Mouse (Mus musculus): ENCODE data around the gene Tacc3. TPM values are rescaled to one million over a fixed set of nuclear protein-coding genes. Genes with fewer than 3 reads are reported as not detected.

Tacc3 gene
- polyA plus RNA-seq (2015; fragmentation: Illumina TruSeq; extraction: RNeasy Lipid Tissue Mini Kit (QIAGEN cat#74804); ENCODE audit: insufficient read depth, low read depth, low replicate concordance): 0.50 TPM

DNA sequence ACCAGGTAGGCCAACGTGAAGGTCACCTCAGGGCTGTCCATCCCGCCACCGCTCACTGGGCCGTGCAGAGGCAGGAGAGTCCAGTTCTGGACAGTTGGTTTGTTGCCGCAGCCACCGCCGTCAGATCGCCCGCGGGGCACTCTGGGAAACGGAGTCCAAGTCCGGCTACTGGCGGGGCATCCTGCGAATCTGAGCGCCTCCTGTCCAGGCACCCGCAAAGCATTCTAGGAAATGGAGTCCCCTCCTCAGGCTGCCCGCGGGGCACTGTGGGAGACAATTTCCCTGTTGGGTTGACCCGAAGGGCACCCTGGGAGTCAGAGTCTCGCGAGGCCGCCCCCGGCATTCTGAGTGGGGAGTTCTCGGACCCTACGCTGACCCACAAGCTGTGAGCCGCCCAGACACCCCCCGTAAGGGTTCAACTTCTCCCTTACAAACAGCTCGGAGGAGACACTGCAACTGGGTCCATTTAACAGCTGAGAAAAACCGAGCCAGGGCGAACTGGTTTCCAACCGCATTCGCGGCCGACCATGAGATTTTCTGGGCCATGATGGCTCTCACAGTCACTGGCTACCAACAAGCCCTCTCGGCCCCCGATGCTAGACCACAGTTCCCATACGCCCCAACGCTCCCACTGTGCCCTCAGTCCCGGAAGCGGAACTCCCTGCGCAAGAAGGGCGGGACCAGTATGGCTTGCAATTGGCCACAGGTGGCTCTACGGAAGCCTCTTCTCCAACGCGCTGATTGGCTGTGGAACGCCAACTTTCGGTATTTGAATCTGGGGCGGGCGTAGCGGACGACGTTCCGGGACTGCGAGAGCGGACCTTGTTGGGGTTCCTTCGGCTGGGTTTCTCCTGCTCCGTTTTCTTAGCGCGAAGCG is at the start of gene Tacc3, which contains the start of gene Tmem129:
Tacc3 (plus strand) TSS at position 342 of the 877 bp plus-strand sequence.
Tmem129 (minus strand) TSS at position 630 of the 877 bp plus-strand sequence.

GRCm38 (mm10) chr5:33629301-33629987 is 28.5 kb upstream of the Tacc3 start, which contains the start of the genes Fam53a and Gm9903:
TSS of gene Fam53a (minus strand) at chr5:33629635.
TSS of gene Gm9903 (plus strand) at chr5:33629925.

DNA sequence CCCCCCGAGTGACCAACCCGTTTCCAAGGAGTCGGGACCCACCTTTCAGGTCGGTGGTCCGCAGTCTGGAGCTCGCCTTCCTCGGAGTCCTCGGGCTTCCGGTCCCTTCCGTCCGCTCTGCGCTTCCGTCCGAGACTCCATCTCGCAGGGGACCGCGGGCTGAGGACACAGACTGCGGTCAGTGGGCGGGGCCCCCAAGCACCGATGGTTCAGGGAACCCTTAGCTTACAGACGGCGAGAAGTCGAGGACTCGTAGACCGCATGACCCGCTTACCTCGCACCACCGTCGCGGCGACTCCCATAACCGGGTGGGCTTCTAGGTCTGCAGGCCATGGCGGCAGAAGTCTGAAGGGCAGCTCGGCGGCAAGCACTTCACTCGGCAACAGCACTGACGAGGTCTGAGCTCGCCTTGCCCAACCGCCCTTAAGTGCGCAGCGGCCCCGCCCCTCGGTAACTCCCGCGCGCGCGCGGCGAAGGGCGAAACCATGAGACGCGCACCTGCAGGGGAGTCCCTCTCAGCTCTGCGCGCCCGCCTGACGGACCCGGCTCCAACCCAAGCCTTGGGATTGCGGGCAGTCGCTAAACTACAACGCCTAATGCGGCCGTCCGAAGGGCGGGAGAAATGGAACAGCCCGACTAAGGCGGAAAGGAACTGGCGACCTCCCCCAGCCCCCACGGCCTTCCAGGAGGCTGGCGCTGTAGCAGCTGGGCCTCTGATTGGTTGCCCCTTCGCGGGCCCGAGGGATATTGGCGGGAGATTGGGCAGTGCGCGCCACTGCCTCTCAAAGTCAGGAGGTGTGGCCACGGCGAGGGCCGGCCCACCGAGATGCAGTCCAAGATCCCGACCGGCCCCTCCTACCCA is 5.8 kb upstream of the Tacc3 start, which contains the start of gene Slbp:
Slbp (minus strand) TSS at position 654 of the 862 bp plus-strand sequence.

DNA sequence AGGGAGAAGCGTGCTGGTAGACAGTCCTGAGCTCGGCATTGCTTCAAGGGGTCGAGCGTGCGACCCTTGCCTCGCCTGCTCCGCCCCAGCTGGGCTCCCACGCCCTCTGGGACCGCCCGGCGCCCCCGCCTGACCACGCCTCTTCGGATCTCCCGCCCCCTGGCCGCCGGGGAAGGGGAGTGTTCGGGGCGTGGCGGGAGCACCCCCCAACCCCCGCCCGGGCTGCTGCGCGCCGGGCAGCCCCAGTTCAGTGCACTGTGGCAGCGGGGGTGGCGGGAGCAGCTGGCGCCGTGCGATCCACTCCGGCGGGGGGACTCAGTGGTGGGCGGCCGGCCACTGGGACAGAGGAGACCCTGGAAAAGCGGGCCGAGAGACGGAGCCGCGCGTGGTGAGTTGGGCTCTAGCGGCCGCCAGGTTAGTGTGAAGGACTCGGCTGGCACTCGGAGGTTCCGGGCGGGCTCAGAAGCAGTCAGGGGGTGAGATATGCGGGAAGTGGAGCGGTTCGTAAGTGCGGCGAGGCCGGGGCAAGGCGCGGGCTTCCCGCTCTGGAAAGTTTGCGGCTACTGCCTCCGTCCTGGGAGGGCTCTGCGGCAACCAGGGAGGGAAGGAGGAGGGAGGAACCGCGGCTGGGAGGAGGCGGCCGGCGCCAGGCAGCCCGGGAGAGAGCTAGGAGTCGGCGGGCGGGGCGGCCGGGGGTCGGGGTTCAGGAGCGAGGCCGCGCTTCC is 63.8 kb downstream of the Tacc3 start, which contains the start of gene Fgfr3:
Fgfr3 (plus strand) TSS at position 134 of the 725 bp plus-strand sequence.

Other genes with a start within 250 kb of the Tacc3 start
- not detected for gene Nkx1-1, start 224.2 kb upstream of the Tacc3 start, polyA plus RNA-seq (2015; fragmentation: Illumina TruSeq; extraction: RNeasy Lipid Tissue Mini Kit (QIAGEN cat#74804); ENCODE audit: insufficient read depth, low read depth, low replicate concordance)
- gene Fam53a, start 28.5 kb upstream of the Tacc3 start, polyA plus RNA-seq (2015; fragmentation: Illumina TruSeq; extraction: RNeasy Lipid Tissue Mini Kit (QIAGEN cat#74804); ENCODE audit: insufficient read depth, low read depth, low replicate concordance): 7.4 TPM
- gene Gm9903, start 28.2 kb upstream of the Tacc3 start, polyA plus RNA-seq (2015; fragmentation: Illumina TruSeq; extraction: RNeasy Lipid Tissue Mini Kit (QIAGEN cat#74804); ENCODE audit: insufficient read depth, low read depth, low replicate concordance): not detected
- gene Slbp, start 5.6 kb upstream of the Tacc3 start, polyA plus RNA-seq (2015; fragmentation: Illumina TruSeq; extraction: RNeasy Lipid Tissue Mini Kit (QIAGEN cat#74804); ENCODE audit: insufficient read depth, low read depth, low replicate concordance): 4.9 TPM
- 5.3 TPM for gene Tmem129, start 288 bp downstream of the Tacc3 start, polyA plus RNA-seq (2015; fragmentation: Illumina TruSeq; extraction: RNeasy Lipid Tissue Mini Kit (QIAGEN cat#74804); ENCODE audit: insufficient read depth, low read depth, low replicate concordance)
- 16.0 TPM for gene Fgfr3, start 63.5 kb downstream of the Tacc3 start, polyA plus RNA-seq (2015; fragmentation: Illumina TruSeq; extraction: RNeasy Lipid Tissue Mini Kit (QIAGEN cat#74804); ENCODE audit: insufficient read depth, low read depth, low replicate concordance)
- 4.4 TPM for gene Letm1, start 124.7 kb downstream of the Tacc3 start, polyA plus RNA-seq (2015; fragmentation: Illumina TruSeq; extraction: RNeasy Lipid Tissue Mini Kit (QIAGEN cat#74804); ENCODE audit: insufficient read depth, low read depth, low replicate concordance)
- gene Nsd2, start 162.6 kb downstream of the Tacc3 start, polyA plus RNA-seq (2015; fragmentation: Illumina TruSeq; extraction: RNeasy Lipid Tissue Mini Kit (QIAGEN cat#74804); ENCODE audit: insufficient read depth, low read depth, low replicate concordance): 9.8 TPM

All from pancreas, adult 10 weeks (tissue).